Mouse (Mus musculus) MEL (cell line): ENCODE results near the gene Enpp6. TPM values are rescaled to one million over a fixed set of nuclear protein-coding genes. Genes with fewer than 3 reads are reported as not detected.

ENCODE experiments used
- DNase-seq: peaks from one replicate; pipeline ENCODE4 v3.0.0; 2011; ENCODE audit warnings: low read depth, low spot score
- H3K27ac ChIP-seq: 2 replicates; pipeline ENCODE4 v1.5.1; 2012; ENCODE audit warnings: low read depth, mild to moderate bottlenecking, control low read depth, low read length, moderate library complexity; ENCODE audit not compliant: control insufficient read depth
- H3K27me3 ChIP-seq, 2 experiments: fragments of 150-350 bp in 1 of 2; sonication (generic) in 1 of 2; 2 replicates each; pipeline ENCODE4 v1.6.1; 2012; ENCODE audit warnings: low read length in 2 of 2, mild to moderate bottlenecking in 2 of 2, improper control_type of control experiment in 1 of 2, moderate library complexity in 1 of 2; ENCODE audit not compliant: insufficient read depth in 2 of 2, control insufficient read depth in 1 of 2
- H3K36me3 ChIP-seq, 2 experiments: 2 replicates each; pipeline ENCODE4 v1.6.1; 2012 to 2014; ENCODE audit warnings: low read length in 2 of 2, improper control_type of control experiment in 1 of 2, inconsistent platforms in 1 of 2, mild to moderate bottlenecking in 1 of 2; ENCODE audit not compliant: insufficient read depth in 2 of 2, control insufficient read depth in 1 of 2
- H3K4me1 ChIP-seq, 2 experiments: fragments of 150-350 bp in 1 of 2; sonication (generic) in 1 of 2; 2 replicates each; pipeline ENCODE4 v1.6.1; 2012; ENCODE audit warnings: low read length in 2 of 2, improper control_type of control experiment in 1 of 2, mild to moderate bottlenecking in 1 of 2; ENCODE audit not compliant: insufficient read depth in 2 of 2, control insufficient read depth in 1 of 2
- H3K4me3 ChIP-seq, 2 experiments: fragments of 150-350 bp in 1 of 2; sonication (generic) in 1 of 2; 2 replicates each; pipeline ENCODE4 v1.5.1; 2012; ENCODE audit warnings: low read depth in 2 of 2, low read length in 2 of 2, mild to moderate bottlenecking in 2 of 2, moderate library complexity in 2 of 2, control low read depth in 1 of 2, improper control_type of control experiment in 1 of 2; ENCODE audit not compliant: control insufficient read depth in 1 of 2, insufficient read depth in 1 of 2
- H3K79me2 ChIP-seq: 2 replicates; pipeline ENCODE4 v1.6.1; 2012; ENCODE audit warnings: mild to moderate bottlenecking, low read length, moderate library complexity; ENCODE audit not compliant: control insufficient read depth, poor library complexity, insufficient read depth
- H3K9ac ChIP-seq: 2 replicates; pipeline ENCODE4 v1.6.1; 2012; ENCODE audit warnings: low read depth, mild to moderate bottlenecking, control low read depth, low read length, moderate library complexity; ENCODE audit not compliant: control insufficient read depth, poor library complexity, severe bottlenecking
- H3K9me3 ChIP-seq: fragments of 150-350 bp; sonication (generic); replicated peaks from 2 replicates; pipeline ENCODE4 v1.6.1; 2012; ENCODE audit warnings: mild to moderate bottlenecking, low read length, improper control_type of control experiment, moderate library complexity; ENCODE audit not compliant: insufficient read depth
- BHLHE40 ChIP-seq: IDR thresholded peaks from 2 replicates; pipeline ENCODE4 v1.6.1; 2012; ENCODE audit warnings: low read depth, mild to moderate bottlenecking, inconsistent platforms, low read length, improper control_type of control experiment, borderline replicate concordance
- CHD1 ChIP-seq: IDR thresholded peaks from 2 replicates; pipeline ENCODE4 v1.6.1; 2012; ENCODE audit warnings: low read depth, mild to moderate bottlenecking, inconsistent platforms, low read length, improper control_type of control experiment
- CTCF ChIP-seq, 3 experiments: IDR thresholded peaks in 2 of 3; conservative IDR thresholded peaks in 1 of 3; 2 replicates each; pipeline ENCODE4 v1.5.1; 2011 to 2012; ENCODE audit warnings: low read length in 3 of 3, low read depth in 2 of 3, mild to moderate bottlenecking in 2 of 3, improper control_type of control experiment in 1 of 3, inconsistent platforms in 1 of 3, mixed read lengths in 1 of 3, moderate library complexity in 1 of 3; ENCODE audit not compliant: control insufficient read depth in 1 of 3, insufficient read depth in 1 of 3, poor library complexity in 1 of 3, severe bottlenecking in 1 of 3
- ELF1 ChIP-seq: IDR thresholded peaks from 2 replicates; pipeline ENCODE4 v1.6.1; 2014; ENCODE audit warnings: low read depth, mild to moderate bottlenecking, inconsistent platforms, low read length, improper control_type of control experiment, moderate library complexity
- GABPA ChIP-seq: IDR thresholded peaks from 2 replicates; pipeline ENCODE4 v1.6.1; 2012; ENCODE audit warnings: low read depth, mild to moderate bottlenecking, inconsistent platforms, low read length, improper control_type of control experiment, moderate library complexity
- HCFC1 ChIP-seq: IDR thresholded peaks from 2 replicates; pipeline ENCODE4 v1.6.1; 2012; ENCODE audit warnings: low read depth, mild to moderate bottlenecking, inconsistent platforms, low read length, improper control_type of control experiment, moderate library complexity
- JUND ChIP-seq: IDR thresholded peaks from 2 replicates; pipeline ENCODE4 v1.6.1; 2011; ENCODE audit warnings: low read depth, mild to moderate bottlenecking, improper control_type of control experiment, low read length
- MAX ChIP-seq: IDR thresholded peaks from 2 replicates; pipeline ENCODE4 v1.6.1; 2011; ENCODE audit warnings: low read length, improper control_type of control experiment
- MAZ ChIP-seq: IDR thresholded peaks from 2 replicates; pipeline ENCODE4 v1.6.1; 2012; ENCODE audit warnings: low read depth, mild to moderate bottlenecking, inconsistent platforms, low read length, improper control_type of control experiment
- MEF2A ChIP-seq: IDR thresholded peaks from 2 replicates; pipeline ENCODE4 v1.6.1; 2014; ENCODE audit warnings: low read depth, mild to moderate bottlenecking, inconsistent platforms, low read length, improper control_type of control experiment; ENCODE audit not compliant: poor library complexity, insufficient replicate concordance, severe bottlenecking; ENCODE audit errors: extremely low read depth
- MYB ChIP-seq: IDR thresholded peaks from 2 replicates; pipeline ENCODE4 v1.6.1; 2011; ENCODE audit warnings: mild to moderate bottlenecking, low read depth, low read length, improper control_type of control experiment
- NRF1 ChIP-seq: IDR thresholded peaks from 2 replicates; pipeline ENCODE4 v1.6.1; 2014; ENCODE audit warnings: low read depth, mild to moderate bottlenecking, inconsistent platforms, low read length, improper control_type of control experiment, moderate library complexity; ENCODE audit not compliant: poor library complexity, insufficient read depth, severe bottlenecking
- POLR2AphosphoS5 ChIP-seq: IDR thresholded peaks from 2 replicates; pipeline ENCODE4 v1.6.1; 2012; ENCODE audit warnings: low read depth, borderline replicate concordance, mild to moderate bottlenecking, inconsistent platforms, low read length, moderate library complexity, mixed read lengths
- SIN3A ChIP-seq: IDR thresholded peaks from 2 replicates; pipeline ENCODE4 v1.6.1; 2012; ENCODE audit warnings: low read length, improper control_type of control experiment, inconsistent platforms
- SMC3 ChIP-seq: IDR thresholded peaks from 2 replicates; pipeline ENCODE4 v1.6.1; 2011; ENCODE audit warnings: low read depth, low read length, improper control_type of control experiment
- TBP ChIP-seq: IDR thresholded peaks from 2 replicates; pipeline ENCODE4 v1.8.0; 2011; ENCODE audit warnings: low read depth, low read length, improper control_type of control experiment
- USF2 ChIP-seq, 2 experiments: IDR thresholded peaks; 2 replicates each; pipeline ENCODE4 v1.6.1; 2011 to 2012; ENCODE audit warnings: improper control_type of control experiment in 2 of 2, low read length in 2 of 2, borderline replicate concordance in 1 of 2, inconsistent platforms in 1 of 2, low read depth in 1 of 2, mild to moderate bottlenecking in 1 of 2; ENCODE audit not compliant: insufficient read depth in 1 of 2
- ZKSCAN1 ChIP-seq: IDR thresholded peaks from 2 replicates; pipeline ENCODE4 v1.6.1; 2012; ENCODE audit warnings: low read depth, mild to moderate bottlenecking, inconsistent platforms, low read length, improper control_type of control experiment, moderate library complexity
- ZMIZ1 ChIP-seq: IDR thresholded peaks from 2 replicates; pipeline ENCODE4 v1.6.1; 2012; ENCODE audit warnings: low read depth, mild to moderate bottlenecking, inconsistent platforms, low read length, improper control_type of control experiment, moderate library complexity
- ZNF384 ChIP-seq: IDR thresholded peaks from 2 replicates; pipeline ENCODE4 v1.6.1; 2012; ENCODE audit warnings: low read depth, mild to moderate bottlenecking, inconsistent platforms, low read length, improper control_type of control experiment
- polyA plus RNA-seq, 2 experiments: library from polyadenylated mRNA; stranded (reverse) in 1 of 2; unstranded in 1 of 2; fragments of >175 nt in 1 of 2; fragments of >200 nt in 1 of 2; gene quantifications; 2 replicates each; pipeline versions ENCODE4 v1.2.1 to v1.2.4; 2012; ENCODE audit warnings: low replicate concordance in 2 of 2, low read depth in 1 of 2; ENCODE audit not compliant: insufficient read length in 2 of 2, insufficient read depth in 1 of 2, missing spikeins in 1 of 2
- total RNA-seq: library from RNA; depleted of rRNA; stranded (reverse); fragments of 300-350 nt; gene quantifications from 2 replicates; pipeline ENCODE4 v1.2.3, GENCODE M21; 2012

The Enpp6 gene
- total and polyA plus RNA-seq, 3 experiments, result not detected

GRCm38 (mm10) chr8:47006785-47007184 is 20.1 kb downstream of the Enpp6 start:
- Histone ChIP-seq H3K9ac (no peak overlapping the region), H3K4me1 (no peaks in the 10 kb centered on the region), H3K4me3 (no peak overlapping the region), H3K36me3 (no peaks in the 10 kb centered on the region), H3K9me3 (no peaks in the 10 kb centered on the region), H3K27me3 (no peaks in the 10 kb centered on the region), H3K79me2 (no peaks in the 10 kb centered on the region), H3K27ac (no peak overlapping the region)
- no peak for DNase-seq
- TF ChIP-seq ZKSCAN1 (no peak), BHLHE40 (no peak), ZNF384 (no peak), JUND (no peak), ELF1 (no peak), CTCF (IDR thresholded peaks at IDR 0.05 in 2 of 3, conservative IDR thresholded peaks at IDR 0.05 in 1 of 3; ENCODE audit: control insufficient read depth in 1 of 3, insufficient read depth in 1 of 3, low read depth in 2 of 3, low read length in 3 of 3, poor library complexity in 1 of 3, severe bottlenecking in 1 of 3) (no peak), CHD1 (no peak), MYB (no peak), NRF1 (no peak), GABPA (no peak)

- Histone ChIP-seq H3K9me3 (no peaks in the 10 kb centered on the region), H3K27ac (no peak overlapping the region), H3K4me1 (no peaks in the 10 kb centered on the region), H3K9ac (no peak overlapping the region), H3K36me3 (no peaks in the 10 kb centered on the region), H3K79me2 (no peaks in the 10 kb centered on the region), H3K27me3 (no peaks in the 10 kb centered on the region), H3K4me3 (no peak overlapping the region)
- TF ChIP-seq SIN3A, result no peak
- TF ChIP-seq TBP, result no peak
- no peak for TF ChIP-seq JUND
- no peak for TF ChIP-seq MEF2A
- TF ChIP-seq SMC3, result no peak
- no peak for TF ChIP-seq USF2 (IDR thresholded peaks at IDR 0.05; ENCODE audit: borderline replicate concordance in 1 of 2, insufficient read depth in 1 of 2, low read depth in 1 of 2, low read length in 2 of 2)
- no peak for TF ChIP-seq MYB
- no peak for TF ChIP-seq MAX
- TF ChIP-seq POLR2AphosphoS5, result no peak
- TF ChIP-seq MAZ, result no peak
- no peak for TF ChIP-seq ZNF384
- TF ChIP-seq ZMIZ1, result no peak
- TF ChIP-seq HCFC1, result no peak
- no peak for DNase-seq
Measured at GRCm38 (mm10) chr8:47008220-47008773, 21.6 kb downstream of the Enpp6 start.
